Mouse (Mus musculus) limb, embryonic 15.5 days (tissue): ENCODE measurements around the gene Nat8. TPM values are rescaled to one million over a fixed set of nuclear protein-coding genes. Genes with fewer than 3 reads are reported as not detected.
"Not testable (repeated sequence)": the region's sequence is repeated elsewhere in the genome, so short reads cannot be mapped to it uniquely, and the experiment has no call there.

ENCODE experiments used
- ATAC-seq: fragments of 200-750 bp; cut with Nextera tagmentation; 2 replicates; pipeline ENCODE4 v1.8.0; 2017; ENCODE audit warnings: low read depth, moderate TSS enrichment; ENCODE audit not compliant: insufficient number of reproducible peaks, low FRiP score, low TSS enrichment
- H3K27ac ChIP-seq: fragments of 300-500 bp; sonication (generic); 2 replicates; pipeline ENCODE4 v1.5.1; 2015; ENCODE audit warnings: moderate library complexity, mild to moderate bottlenecking, inconsistent platforms
- H3K27me3 ChIP-seq: fragments of 300-500 bp; sonication (generic); 2 replicates; pipeline ENCODE4 v1.6.1; 2015; ENCODE audit warnings: inconsistent platforms
- H3K36me3 ChIP-seq: fragments of 300-500 bp; sonication (generic); 2 replicates; pipeline ENCODE4 v1.6.1; 2015; ENCODE audit warnings: inconsistent platforms
- H3K4me1 ChIP-seq: fragments of 300-500 bp; sonication (generic); 2 replicates; pipeline ENCODE4 v1.6.1; 2015; ENCODE audit warnings: inconsistent platforms
- H3K4me2 ChIP-seq: fragments of 300-500 bp; sonication (generic); 2 replicates; pipeline ENCODE4 v1.6.1; 2015; ENCODE audit warnings: mild to moderate bottlenecking, inconsistent platforms
- H3K4me3 ChIP-seq: fragments of 300-500 bp; sonication (generic); 2 replicates; pipeline ENCODE4 v1.5.1; 2015; ENCODE audit warnings: mild to moderate bottlenecking, inconsistent platforms
- H3K9ac ChIP-seq: fragments of 300-500 bp; sonication (generic); 2 replicates; pipeline ENCODE4 v1.6.1; 2015; ENCODE audit warnings: inconsistent platforms
- H3K9me3 ChIP-seq: fragments of 300-500 bp; sonication (generic); 2 replicates; pipeline ENCODE4 v1.6.1; 2016; ENCODE audit warnings: inconsistent platforms
- WGBS: fragments of 180-500 bp; shearing (Covaris S2); methylation state at CpG from one replicate; pipeline ENCODE4 v1.1.7; 2015; 5-methylcytosine and 5-hydroxymethylcytosine counted together
- polyA plus RNA-seq: library from polyadenylated mRNA; unstranded; fragments of >200 nt; fragmentation: Nextera tagmentation; extraction: Ambion mirVana; gene quantifications from 2 replicates; pipeline ENCODE4 v1.2.1, GENCODE M21; 2015

Nat8 gene
- polyA plus RNA-seq, 1 experiment from 2014 or later, result 0.13 TPM

DNA sequence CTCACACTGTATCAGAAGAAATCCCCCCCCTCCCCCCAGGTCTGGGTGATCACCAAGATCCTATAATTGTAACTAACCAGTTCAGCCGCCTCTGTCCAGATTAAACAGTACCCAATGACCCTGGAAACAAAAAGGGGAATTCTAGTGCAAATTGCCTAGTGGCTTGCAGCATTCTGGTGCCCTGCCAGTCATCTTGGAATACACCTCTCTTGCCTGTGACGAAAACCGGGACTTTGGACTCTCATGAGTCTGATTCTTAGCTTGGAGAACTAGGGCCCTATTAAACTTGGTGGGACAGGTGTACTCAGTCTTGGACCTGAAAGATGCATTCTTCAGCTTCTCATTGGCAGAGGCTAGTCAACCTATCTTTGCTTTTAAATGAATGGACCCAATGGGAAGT is 21.6 kb upstream of the Nat8 start:
- Histone ChIP-seq H3K9ac (no peak overlapping the region), H3K4me1 (0 out of 2 replicates have a peak, but pooled peaks cover 3% of the 10 kb centered on the region), H3K27ac (no peak overlapping the region), H3K27me3 (no peaks in the 10 kb centered on the region), H3K4me3 (no peak overlapping the region), H3K4me2 (no peak overlapping the region), H3K36me3 (no peaks in the 10 kb centered on the region), H3K9me3 (no peaks in the 10 kb centered on the region)
- no peak for ATAC-seq
- 78% methylated on average over 3 of the region's 3 CpGs for WGBS

DNA sequence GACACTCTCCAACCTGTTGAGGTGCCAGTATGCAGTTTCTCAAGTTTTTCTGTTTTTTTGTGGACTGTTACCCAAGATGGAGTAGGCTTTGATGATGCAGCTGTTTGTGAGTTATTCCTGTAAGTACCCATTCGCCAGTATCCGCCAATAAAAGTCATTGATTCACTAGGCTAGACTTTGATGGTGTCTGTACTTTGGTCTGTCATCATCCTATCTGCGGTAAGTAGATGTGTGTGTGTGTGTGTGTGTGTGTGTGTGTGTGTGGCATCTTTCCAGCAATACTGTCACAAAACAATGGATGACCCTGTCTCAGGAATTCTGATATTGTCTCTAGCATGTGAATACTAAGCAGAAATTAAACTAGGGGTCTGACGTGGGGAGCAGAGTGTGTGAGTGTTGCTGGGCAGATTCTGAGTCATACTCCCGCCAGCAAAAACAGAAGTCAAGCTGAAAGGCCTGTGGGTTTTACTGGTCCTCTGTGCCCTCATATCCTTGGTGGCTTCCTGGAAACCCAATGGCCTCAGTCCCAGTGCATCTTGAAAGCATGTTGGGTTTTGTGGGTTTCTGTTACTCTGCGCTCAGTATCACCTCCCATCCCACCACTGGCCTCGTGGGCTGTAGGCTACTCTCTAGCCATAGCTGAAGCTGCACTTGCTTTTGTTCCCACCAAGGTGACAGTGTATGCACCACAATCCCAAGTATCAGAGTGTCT is 19.3 kb upstream of the Nat8 start:
- H3K4me3 ChIP-seq, result no peak overlapping the region
- no peak for ATAC-seq
- no peaks in the 10 kb centered on the region for H3K36me3 ChIP-seq
- no peaks in the 10 kb centered on the region for H3K27me3 ChIP-seq
- WGBS, result 85% methylated on average over 7 of the region's 7 CpGs
- H3K9ac ChIP-seq, result no peak overlapping the region
- H3K4me2 ChIP-seq, result no peak overlapping the region
- no peak overlapping the region for H3K27ac ChIP-seq
- 0 out of 2 replicates have a peak, but pooled peaks cover 2% of the 10 kb centered on the region for H3K4me1 ChIP-seq
- H3K9me3 ChIP-seq, result no peaks in the 10 kb centered on the region

GRCm38 (mm10) chr6:85849240-85849639 is 17.4 kb upstream of the Nat8 start:
- H3K27ac ChIP-seq, result no peak overlapping the region
- 56% methylated on average over 2 of the region's 2 CpGs for WGBS
- H3K9ac ChIP-seq, result no peak overlapping the region
- no peaks in the 10 kb centered on the region for H3K27me3 ChIP-seq
- no peaks in the 10 kb centered on the region for H3K36me3 ChIP-seq
- H3K9me3 ChIP-seq, result no peaks in the 10 kb centered on the region
- H3K4me3 ChIP-seq, result no peak overlapping the region
- H3K4me2 ChIP-seq, result no peak overlapping the region
- no peaks in the 10 kb centered on the region for H3K4me1 ChIP-seq
- no peak for ATAC-seq

DNA sequence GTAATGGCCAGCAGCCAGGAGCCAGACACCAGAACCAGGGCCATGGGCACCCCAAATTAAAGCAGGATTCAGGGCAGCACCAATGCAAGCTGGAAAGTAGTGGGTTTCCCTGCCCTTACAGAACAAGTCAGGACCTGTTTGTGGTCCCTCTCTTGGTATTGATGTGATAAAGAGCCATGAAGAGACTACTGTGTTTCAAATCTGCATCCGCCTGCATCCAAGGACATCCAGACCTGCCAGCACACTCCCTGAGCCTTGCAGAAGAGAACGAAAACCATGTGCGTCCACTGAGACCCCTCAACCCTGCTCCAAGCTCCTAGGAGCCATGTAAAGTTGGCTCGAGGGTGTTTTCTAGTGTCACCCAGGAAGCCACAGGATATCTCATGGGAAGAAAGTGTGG is 16.3 kb upstream of the Nat8 start:
- Histone ChIP-seq H3K4me1 (no peaks in the 10 kb centered on the region), H3K9me3 (no peaks in the 10 kb centered on the region), H3K27me3 (no peaks in the 10 kb centered on the region), H3K9ac (no peak overlapping the region), H3K4me2 (no peak overlapping the region), H3K4me3 (no peak overlapping the region), H3K36me3 (no peaks in the 10 kb centered on the region), H3K27ac (no peak overlapping the region)
- no peak for ATAC-seq
- WGBS, result 82% methylated on average over 4 of the region's 4 CpGs

GRCm38 (mm10) chr6:85846921-85847320 is 15.0 kb upstream of the Nat8 start:
- Histone ChIP-seq H3K4me3 (no peak overlapping the region), H3K4me1 (no peaks in the 10 kb centered on the region), H3K27ac (no peak overlapping the region), H3K9ac (no peak overlapping the region), H3K4me2 (no peak overlapping the region), H3K27me3 (no peaks in the 10 kb centered on the region), H3K9me3 (no peaks in the 10 kb centered on the region), H3K36me3 (no peaks in the 10 kb centered on the region)
- whole genome bisulfite sequencing, result 46% methylated on average over 1 of the region's 1 CpGs
- no peak for ATAC-seq

DNA sequence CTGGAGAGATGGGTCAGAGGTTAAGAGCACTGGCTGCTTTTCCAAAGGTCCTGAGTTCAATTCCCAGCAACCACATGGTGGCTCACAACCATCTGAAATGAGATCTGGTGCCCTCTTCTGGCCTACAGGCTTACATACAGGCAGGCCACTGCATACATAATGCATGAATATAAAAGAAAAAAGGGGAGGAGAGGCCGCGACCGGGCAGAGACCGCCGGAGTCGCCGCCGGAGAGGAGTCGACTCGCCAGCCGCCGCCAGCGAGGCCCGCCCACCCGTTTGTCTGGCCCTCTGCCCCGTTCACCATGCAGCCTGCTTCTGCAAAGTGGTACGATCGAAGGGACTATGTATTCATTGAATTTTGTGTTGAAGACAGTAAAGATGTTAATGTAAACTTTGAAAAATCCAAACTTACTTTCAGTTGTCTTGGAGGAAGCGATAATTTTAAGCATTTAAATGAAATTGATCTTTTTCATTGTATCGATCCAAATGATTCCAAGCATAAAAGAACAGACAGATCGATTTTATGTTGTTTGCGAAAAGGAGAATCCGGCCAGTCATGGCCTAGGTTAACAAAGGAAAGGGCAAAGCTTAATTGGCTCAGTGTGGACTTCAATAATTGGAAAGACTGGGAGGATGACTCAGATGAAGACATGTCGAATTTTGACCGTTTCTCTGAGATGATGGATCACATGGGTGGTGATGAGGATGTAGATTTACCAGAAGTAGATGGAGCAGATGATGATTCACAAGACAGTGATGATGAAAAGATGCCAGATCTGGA is 12.0 kb upstream of the Nat8 start:
- not testable (repeated sequence) for H3K4me2 ChIP-seq, H3K4me1 ChIP-seq, H3K27me3 ChIP-seq, H3K9ac ChIP-seq, ATAC-seq, H3K9me3 ChIP-seq, H3K4me3 ChIP-seq, H3K27ac ChIP-seq, H3K36me3 ChIP-seq
- WGBS, result 77% methylated on average over 25 of the region's 25 CpGs

DNA sequence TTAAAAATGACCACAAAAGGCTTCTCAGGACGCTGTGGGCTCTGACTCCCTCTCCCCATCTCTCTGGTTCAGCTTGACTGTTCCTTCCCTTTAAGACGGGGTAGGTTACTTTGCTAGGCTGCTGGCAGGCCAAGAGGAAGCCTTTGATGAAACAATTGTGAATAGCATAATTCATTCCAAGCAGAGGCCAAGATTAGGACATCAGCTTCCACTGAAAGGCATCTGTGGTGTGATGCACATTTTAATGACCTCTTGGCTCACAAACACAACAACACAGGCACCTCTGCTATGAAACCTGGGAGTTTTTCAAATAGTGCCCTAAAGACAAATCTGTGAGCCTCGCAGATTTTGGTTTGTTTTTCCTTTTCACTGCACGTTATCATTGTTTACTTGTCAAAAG is 8.1 kb upstream of the Nat8 start:
- ATAC-seq, result no peak
- Histone ChIP-seq H3K4me3 (no peak overlapping the region), H3K36me3 (no peaks in the 10 kb centered on the region), H3K9me3 (no peaks in the 10 kb centered on the region), H3K4me2 (no peak overlapping the region), H3K27me3 (no peaks in the 10 kb centered on the region), H3K27ac (no peak overlapping the region), H3K9ac (no peak overlapping the region), H3K4me1 (peaks cover 2% of the 10 kb centered on the region; the same call in 1 of the 2 replicates)
- 47% methylated on average over 4 of the region's 4 CpGs for WGBS

DNA sequence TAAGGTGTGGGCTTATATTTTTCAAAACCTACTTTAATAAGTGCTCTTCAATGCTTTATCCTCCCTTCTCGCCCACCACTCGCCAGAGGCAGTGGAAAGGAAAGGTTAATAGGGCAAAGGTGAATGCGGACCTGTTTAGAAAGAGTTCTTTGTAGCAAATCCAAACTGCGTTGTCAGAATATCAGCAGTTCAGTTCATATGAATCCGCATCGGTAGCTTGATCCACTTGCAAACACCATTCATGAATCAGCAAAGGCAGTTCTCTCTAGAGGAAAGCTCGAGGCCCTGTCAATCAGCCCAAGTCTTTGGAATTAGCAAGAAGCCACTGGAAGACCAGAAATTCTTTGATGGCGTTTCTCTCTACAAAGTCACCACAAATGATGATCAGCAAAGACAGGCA is 6.8 kb upstream of the Nat8 start:
- ATAC-seq, result no peak
- no peaks in the 10 kb centered on the region for H3K27me3 ChIP-seq
- H3K4me3 ChIP-seq, result no peak overlapping the region
- no peaks in the 10 kb centered on the region for H3K9me3 ChIP-seq
- 81% methylated on average over 8 of the region's 8 CpGs for WGBS
- no peaks in the 10 kb centered on the region for H3K36me3 ChIP-seq
- peaks cover 2% of the 10 kb centered on the region; the same call in 1 of the 2 replicates for H3K4me1 ChIP-seq
- no peak overlapping the region for H3K9ac ChIP-seq
- H3K4me2 ChIP-seq, result no peak overlapping the region
- H3K27ac ChIP-seq, result no peak overlapping the region

DNA sequence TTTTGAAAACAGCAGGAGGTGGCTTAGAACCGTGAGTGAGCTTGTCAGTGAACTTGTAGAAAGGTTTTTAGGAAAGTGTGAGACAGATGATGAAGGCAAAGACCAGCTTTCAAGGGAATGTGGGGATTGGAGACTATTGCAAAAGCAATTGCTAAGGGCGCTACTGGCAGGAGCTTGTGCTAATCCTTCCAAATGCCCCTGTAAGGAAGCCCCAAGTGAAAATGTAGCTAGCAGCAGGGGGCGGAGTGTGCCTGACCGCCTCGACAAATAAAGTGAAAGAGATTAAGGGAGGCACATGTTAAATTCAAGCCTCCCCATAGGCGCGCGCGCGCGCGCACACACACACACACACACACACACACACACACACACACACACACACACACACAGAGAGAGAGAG is 5.4 kb upstream of the Nat8 start:
- H3K27me3 ChIP-seq, H3K9ac ChIP-seq, H3K27ac ChIP-seq, H3K4me3 ChIP-seq, H3K4me2 ChIP-seq, ATAC-seq, H3K36me3 ChIP-seq, H3K9me3 ChIP-seq, H3K4me1 ChIP-seq: not testable (repeated sequence)
- WGBS, result 20% methylated on average over 12 of the region's 12 CpGs

DNA sequence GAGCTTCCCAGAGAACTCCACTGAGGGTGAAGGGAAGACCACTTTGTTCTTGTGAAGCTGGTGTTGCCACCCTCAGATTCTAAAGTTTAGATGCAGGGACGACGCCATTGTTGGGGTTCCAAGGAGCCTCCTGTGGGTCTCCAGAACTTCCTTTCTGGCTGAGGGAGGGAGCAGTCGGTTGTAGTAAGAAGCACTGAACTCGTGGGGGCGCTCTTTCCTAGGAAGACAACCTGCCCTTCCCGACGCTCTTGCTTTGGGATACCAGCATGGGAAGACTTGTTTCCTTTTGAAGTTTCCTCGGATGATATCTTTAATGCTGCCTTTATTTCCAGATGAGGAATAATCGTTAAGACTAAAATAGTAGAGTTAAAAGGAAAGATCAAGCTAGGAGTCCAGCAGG is 4.9 kb upstream of the Nat8 start:
- not testable (repeated sequence) for H3K4me3 ChIP-seq, H3K9ac ChIP-seq, H3K27ac ChIP-seq, ATAC-seq, H3K4me2 ChIP-seq, H3K36me3 ChIP-seq, H3K4me1 ChIP-seq, H3K27me3 ChIP-seq, H3K9me3 ChIP-seq
- WGBS, result 31% methylated on average over 9 of the region's 9 CpGs

DNA sequence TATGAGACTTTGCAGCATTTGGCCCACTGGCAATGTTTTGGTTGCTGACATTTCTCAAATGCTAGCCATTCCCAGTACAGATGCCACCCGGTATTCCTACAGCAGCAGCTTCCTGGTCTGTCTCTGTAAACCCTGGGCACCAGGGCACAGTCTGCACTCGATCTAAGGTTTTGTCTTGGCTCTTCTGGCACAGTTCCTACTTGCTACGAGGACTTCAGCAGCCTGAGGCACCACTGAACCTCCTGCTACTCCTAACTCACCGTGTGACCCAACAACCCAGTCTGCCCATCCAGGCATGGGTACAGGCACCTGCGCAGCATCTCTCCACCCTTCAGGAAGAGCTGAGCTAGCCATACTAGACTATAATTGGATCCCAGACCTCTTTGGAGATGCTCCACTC is 4.2 kb upstream of the Nat8 start:
- not testable (repeated sequence) for H3K4me1 ChIP-seq, H3K27me3 ChIP-seq, ATAC-seq, H3K9ac ChIP-seq, H3K9me3 ChIP-seq, H3K4me3 ChIP-seq, H3K27ac ChIP-seq, H3K4me2 ChIP-seq, H3K36me3 ChIP-seq
- WGBS, result 72% methylated on average over 5 of the region's 5 CpGs

- H3K36me3 ChIP-seq, H3K27ac ChIP-seq, H3K27me3 ChIP-seq, H3K4me3 ChIP-seq, H3K9ac ChIP-seq, H3K4me1 ChIP-seq, H3K9me3 ChIP-seq, H3K4me2 ChIP-seq, ATAC-seq: not testable (repeated sequence)
- 67% methylated on average over 1 of the region's 2 CpGs for WGBS
Observed at GRCm38 (mm10) chr6:85835104-85835503, 3.2 kb upstream of the Nat8 start.
